Mouse (Mus musculus) liver, embryonic 14.5 days (tissue): ENCODE data around the gene Iqcc.

Experiments
- CTCF ChIP-seq: IDR thresholded peaks from 2 replicates; pipeline ENCODE4 v1.5.1; 2016; ENCODE audit warnings: antibody characterized with exemption, low read depth, control low read depth
- EP300 ChIP-seq: IDR thresholded peaks from 2 replicates; pipeline ENCODE4 v1.6.1; 2016; ENCODE audit warnings: antibody characterized with exemption, low read depth

DNA sequence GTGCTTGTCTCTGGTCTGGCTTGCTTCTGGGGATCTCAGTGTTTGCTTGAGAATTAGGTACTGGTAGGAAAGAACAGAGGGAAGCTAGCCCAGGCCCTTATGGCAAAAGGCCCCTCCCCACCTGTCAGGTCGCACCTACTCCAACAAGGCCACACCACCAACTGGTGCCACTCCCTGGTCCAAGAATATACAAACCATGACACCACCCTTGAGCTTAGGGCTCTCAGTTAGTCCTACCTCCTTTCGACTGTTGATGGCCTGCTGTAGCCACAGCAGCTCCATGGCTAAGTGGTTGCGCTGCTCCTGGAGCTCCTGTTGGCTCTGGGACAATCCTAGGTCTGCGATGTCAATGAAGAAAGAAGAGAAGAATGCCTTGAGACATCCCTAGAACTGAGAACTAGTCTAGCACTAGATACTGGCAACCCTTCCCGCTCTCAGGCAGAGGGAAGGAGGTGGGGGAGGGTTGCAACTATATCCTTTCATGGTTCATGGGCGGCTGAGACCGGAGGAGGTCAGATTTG is 1.7 kb downstream of the Iqcc start:
- TF ChIP-seq CTCF (no peak), EP300 (no peak)
